Mouse (Mus musculus) myocyte (in vitro differentiated cells): ENCODE data around the gene Rxra. TPM values are rescaled to one million over a fixed set of nuclear protein-coding genes. Genes with fewer than 3 reads are reported as not detected.

Source experiments
- H3K27me3 ChIP-seq: one replicate; pipeline ENCODE4 v1.6.1; 2011; ENCODE audit not compliant: control insufficient read depth, insufficient read depth, insufficient read length
- H3K36me3 ChIP-seq: one replicate; pipeline ENCODE4 v1.6.1; 2011; ENCODE audit not compliant: control insufficient read depth, insufficient read depth
- H3K4me2 ChIP-seq: one replicate; pipeline ENCODE4 v1.6.1; 2011; ENCODE audit warnings: low read depth, control low read depth
- H3K4me3 ChIP-seq: one replicate; pipeline ENCODE4 v1.5.1; 2011; ENCODE audit warnings: mild to moderate bottlenecking, control low read depth, moderate library complexity
- H3K79me2 ChIP-seq: one replicate; pipeline ENCODE4 v1.6.1; 2011; ENCODE audit not compliant: control insufficient read depth, insufficient read depth
- H3ac ChIP-seq: one replicate; pipeline ENCODE4 v1.6.1; 2011; ENCODE audit not compliant: control insufficient read depth, insufficient read length
- CEBPB ChIP-seq: IDR thresholded peaks from 2 replicates; pipeline ENCODE4 v1.6.1; 2011; ENCODE audit warnings: mild to moderate bottlenecking, moderate library complexity; ENCODE audit not compliant: poor library complexity, insufficient read depth, severe bottlenecking
- E2F4 ChIP-seq: IDR thresholded peaks from one replicate; pipeline ENCODE4 v1.6.1; 2011; ENCODE audit warnings: mild to moderate bottlenecking, control low read depth, moderate library complexity; ENCODE audit not compliant: insufficient read depth
- MAX ChIP-seq: IDR thresholded peaks from one replicate; pipeline ENCODE4 v1.6.1; 2011; ENCODE audit warnings: low read depth, mild to moderate bottlenecking, control low read depth
- MYOD1 ChIP-seq, 3 experiments: IDR thresholded peaks; one replicate each; pipeline ENCODE4 v1.6.1; 2011; ENCODE audit warnings: control low read depth in 2 of 3, low read depth in 2 of 3, mild to moderate bottlenecking in 2 of 3, moderate library complexity in 1 of 3; ENCODE audit not compliant: insufficient read length in 2 of 3, control insufficient read depth in 1 of 3
- MYOG ChIP-seq, 3 experiments: IDR thresholded peaks; one replicate each; pipeline ENCODE4 v1.6.1; 2011; ENCODE audit warnings: control low read depth in 2 of 3, low read depth in 2 of 3, mild to moderate bottlenecking in 2 of 3; ENCODE audit not compliant: insufficient read length in 2 of 3, control insufficient read depth in 1 of 3, insufficient read depth in 1 of 3
- POLR2A ChIP-seq: IDR thresholded peaks from one replicate; pipeline ENCODE4 v1.6.1; 2011; ENCODE audit warnings: low read depth, mild to moderate bottlenecking, control low read depth, moderate library complexity; ENCODE audit not compliant: insufficient read length
- POLR2AphosphoS2 ChIP-seq: IDR thresholded peaks from one replicate; pipeline ENCODE4 v1.6.1; 2011; ENCODE audit warnings: low read depth, control low read depth; ENCODE audit not compliant: insufficient read length
- REST ChIP-seq: IDR thresholded peaks from one replicate; pipeline ENCODE4 v1.6.1; 2011; ENCODE audit warnings: mild to moderate bottlenecking, control low read depth, moderate library complexity; ENCODE audit not compliant: insufficient read depth, insufficient read length
- SRF ChIP-seq: IDR thresholded peaks from one replicate; pipeline ENCODE4 v1.6.1; 2011; ENCODE audit warnings: low read depth; ENCODE audit not compliant: control insufficient read depth, insufficient read length
- TCF12 ChIP-seq: IDR thresholded peaks from one replicate; pipeline ENCODE4 v1.6.1; 2011; ENCODE audit warnings: mild to moderate bottlenecking, control low read depth; ENCODE audit not compliant: poor library complexity, insufficient read depth, severe bottlenecking
- TCF3 ChIP-seq: IDR thresholded peaks from one replicate; pipeline ENCODE4 v1.6.1; 2011; ENCODE audit warnings: low read depth, control low read depth; ENCODE audit not compliant: insufficient read length
- USF1 ChIP-seq: IDR thresholded peaks from one replicate; pipeline ENCODE4 v1.6.1; 2011; ENCODE audit warnings: low read depth, mild to moderate bottlenecking, control low read depth, moderate library complexity
- polyA plus RNA-seq: library from polyadenylated mRNA; unstranded; fragments of >200 nt; fragmentation: generic; extraction: Trizol; gene quantifications from one replicate; pipeline ENCODE4 v1.2.1, GENCODE M21; 2012; ENCODE audit warnings: missing spikeins

Rxra gene
- polyA plus RNA-seq, 1 experiment: 22.0 TPM

DNA sequence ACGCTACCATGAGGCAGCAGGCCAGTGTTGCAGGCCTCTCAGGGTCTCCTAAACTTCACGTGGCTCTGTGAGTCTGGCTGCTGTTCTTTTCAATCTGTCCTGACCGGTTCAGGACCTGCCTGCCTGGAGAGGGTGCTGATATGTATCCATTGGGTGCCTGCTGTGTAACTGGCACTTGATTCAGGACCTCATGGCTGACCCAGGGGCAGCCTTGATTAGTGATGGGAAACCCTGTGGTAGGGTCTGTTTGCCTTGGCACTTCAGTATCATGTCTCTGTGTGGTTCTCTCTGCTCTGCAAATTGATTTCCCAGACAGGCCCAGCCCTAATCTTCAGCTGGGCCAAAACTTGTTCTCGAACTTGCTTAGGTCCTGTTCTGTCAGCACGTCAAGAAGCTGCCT, 5.9 kb downstream of the Rxra start:
- Histone ChIP-seq H3K4me3 (no peak overlapping the region), H3K4me2 (no peak overlapping the region), H3ac (no peak overlapping the region), H3K79me2 (peaks cover 56% of the 10 kb centered on the region), H3K36me3 (no peaks in the 10 kb centered on the region), H3K27me3 (no peaks in the 10 kb centered on the region)
- TF ChIP-seq REST: no peak
- TF ChIP-seq SRF: no peak
- TF ChIP-seq MYOD1 (IDR thresholded peaks at IDR 0.05; ENCODE audit: control insufficient read depth in 1 of 3, insufficient read length in 2 of 3, low read depth in 2 of 3): no peak
- TF ChIP-seq TCF12: no peak
- TF ChIP-seq POLR2AphosphoS2: no peak
- no peak for TF ChIP-seq TCF3
- TF ChIP-seq E2F4: no peak
- TF ChIP-seq USF1: no peak

DNA sequence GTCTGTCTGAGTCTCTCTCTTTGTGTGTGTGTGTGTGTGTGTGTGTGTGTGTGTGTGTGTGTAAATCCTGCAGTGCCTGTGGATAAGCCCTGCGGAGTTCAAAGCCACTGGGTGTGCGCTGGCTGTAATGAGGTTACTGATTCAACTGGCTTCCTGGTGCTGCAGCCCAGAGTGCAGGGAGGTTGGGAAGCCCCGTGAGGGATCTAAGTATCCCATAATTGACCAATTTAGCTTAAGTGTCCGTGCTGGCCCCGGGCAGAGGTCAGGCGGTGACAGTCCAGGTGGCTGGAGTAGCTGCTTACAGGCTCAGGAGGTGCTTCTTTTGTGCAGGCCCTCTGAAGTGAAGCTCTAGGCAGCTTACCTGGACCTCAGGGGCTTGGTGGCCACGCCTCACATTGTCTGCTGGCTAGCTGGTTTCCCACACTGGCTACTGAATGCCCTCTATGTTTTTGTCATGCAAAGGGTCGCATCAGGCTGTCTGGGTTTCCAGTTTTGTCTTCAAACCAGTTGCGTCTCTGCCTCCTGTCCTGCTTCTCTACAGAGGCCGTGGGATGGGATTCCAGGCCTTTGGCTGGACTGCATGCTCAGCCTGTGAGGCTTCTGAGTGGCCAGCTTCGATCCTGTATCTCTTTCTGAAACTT, 7.9 kb downstream of the Rxra start:
- Histone ChIP-seq H3K36me3 (no peaks in the 10 kb centered on the region), H3K4me2 (no peak overlapping the region), H3K27me3 (no peaks in the 10 kb centered on the region), H3ac (no peak overlapping the region), H3K79me2 (peaks cover 50% of the 10 kb centered on the region), H3K4me3 (no peak overlapping the region)
- TF ChIP-seq E2F4 (no peak), MYOD1 (IDR thresholded peaks at IDR 0.05; ENCODE audit: control insufficient read depth in 1 of 3, insufficient read length in 2 of 3, low read depth in 2 of 3) (no peak), TCF3 (no peak), MAX (no peak), REST (no peak), CEBPB (no peak), MYOG (IDR thresholded peaks at IDR 0.05; ENCODE audit: control insufficient read depth in 1 of 3, insufficient read depth in 1 of 3, insufficient read length in 2 of 3, low read depth in 2 of 3) (no peak), SRF (no peak), POLR2A (no peak)

DNA sequence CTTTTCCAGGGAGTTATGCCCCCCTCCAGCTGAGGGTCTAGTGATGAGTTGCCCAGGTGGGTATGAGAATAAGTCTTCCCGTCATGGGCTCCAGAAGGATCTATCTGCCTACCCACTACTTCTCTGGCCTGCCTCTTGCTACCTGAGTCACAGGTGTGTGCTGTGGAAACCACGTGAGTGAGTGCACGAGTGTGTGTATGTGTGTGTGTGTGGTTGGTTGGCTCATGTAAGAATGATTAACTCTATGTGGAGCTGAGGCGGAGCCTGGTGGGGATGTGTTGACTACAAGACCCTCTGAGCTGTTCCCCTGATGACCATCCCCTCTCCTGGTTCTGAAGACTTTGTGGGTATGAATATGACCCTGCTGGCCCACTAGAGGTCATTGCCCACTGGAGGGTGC, 9.7 kb downstream of the Rxra start:
- H3K36me3 ChIP-seq: no peaks in the 10 kb centered on the region
- no peaks in the 10 kb centered on the region for H3K27me3 ChIP-seq
- peaks cover 56% of the 10 kb centered on the region for H3K79me2 ChIP-seq
- no peak overlapping the region for H3K4me2 ChIP-seq
- no peak overlapping the region for H3K4me3 ChIP-seq
- no peak for TF ChIP-seq E2F4
- TF ChIP-seq MYOD1 (IDR thresholded peaks at IDR 0.05; ENCODE audit: control insufficient read depth in 1 of 3, insufficient read length in 2 of 3, low read depth in 2 of 3): no peak
- no peak overlapping the region for H3ac ChIP-seq

DNA sequence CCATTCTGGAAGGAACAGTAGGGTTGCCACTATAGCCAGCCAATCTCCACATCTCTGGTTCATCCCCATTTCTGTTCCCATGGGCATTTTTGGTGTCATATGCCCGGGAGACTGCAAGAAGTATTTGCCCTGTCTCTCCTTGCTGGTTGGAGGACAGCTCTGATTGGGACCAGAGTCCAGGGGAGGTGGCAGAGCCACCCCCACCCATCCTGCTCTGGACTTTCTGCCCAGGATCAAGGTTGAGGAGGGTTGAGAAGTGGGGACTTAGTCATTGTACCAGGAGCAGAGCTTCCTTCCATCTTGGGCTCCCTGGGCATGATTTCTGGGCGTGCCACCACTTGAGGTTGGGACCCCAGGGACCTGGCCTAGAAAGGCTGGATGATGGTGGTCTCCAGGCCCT, 10.1 kb downstream of the Rxra start:
- no peak overlapping the region for H3K4me2 ChIP-seq
- peaks cover 51% of the 10 kb centered on the region for H3K79me2 ChIP-seq
- no peaks in the 10 kb centered on the region for H3K27me3 ChIP-seq
- no peaks in the 10 kb centered on the region for H3K36me3 ChIP-seq
- no peak overlapping the region for H3ac ChIP-seq
- TF ChIP-seq USF1 (no peak), MYOG (IDR thresholded peaks at IDR 0.05; ENCODE audit: control insufficient read depth in 1 of 3, insufficient read depth in 1 of 3, insufficient read length in 2 of 3, low read depth in 2 of 3) (no peak), POLR2AphosphoS2 (no peak), POLR2A (no peak), REST (no peak), E2F4 (no peak), MYOD1 (IDR thresholded peaks at IDR 0.05; ENCODE audit: control insufficient read depth in 1 of 3, insufficient read length in 2 of 3, low read depth in 2 of 3) (no peak), SRF (no peak), CEBPB (no peak), TCF12 (no peak), TCF3 (no peak), MAX (no peak)
- no peak overlapping the region for H3K4me3 ChIP-seq

DNA sequence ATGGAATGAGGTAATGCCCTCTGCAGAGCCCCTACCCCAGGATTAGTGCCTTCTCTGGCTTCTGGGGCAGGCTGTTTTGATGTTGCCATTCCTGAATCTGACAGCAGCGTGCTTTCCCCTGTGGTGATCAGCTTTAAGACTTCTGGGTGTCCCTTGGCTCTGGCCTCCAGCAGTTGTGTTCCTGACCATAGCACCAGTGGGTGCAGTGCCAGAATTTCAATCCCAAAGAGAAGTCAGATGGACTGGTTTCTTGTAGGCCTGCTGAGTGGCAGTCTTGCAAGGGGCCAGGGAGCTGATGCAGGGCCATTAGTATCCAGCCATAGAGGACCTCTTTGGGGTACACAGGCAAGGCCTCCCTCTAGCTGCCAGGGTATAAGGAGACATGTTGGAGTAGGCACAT, 10.8 kb downstream of the Rxra start:
- Histone ChIP-seq H3K27me3 (no peaks in the 10 kb centered on the region), H3K79me2 (peaks cover 44% of the 10 kb centered on the region), H3K36me3 (no peaks in the 10 kb centered on the region), H3K4me3 (no peak overlapping the region), H3K4me2 (no peak overlapping the region), H3ac (no peak overlapping the region)
- no peak for TF ChIP-seq SRF
- TF ChIP-seq USF1: no peak
- no peak for TF ChIP-seq E2F4

DNA sequence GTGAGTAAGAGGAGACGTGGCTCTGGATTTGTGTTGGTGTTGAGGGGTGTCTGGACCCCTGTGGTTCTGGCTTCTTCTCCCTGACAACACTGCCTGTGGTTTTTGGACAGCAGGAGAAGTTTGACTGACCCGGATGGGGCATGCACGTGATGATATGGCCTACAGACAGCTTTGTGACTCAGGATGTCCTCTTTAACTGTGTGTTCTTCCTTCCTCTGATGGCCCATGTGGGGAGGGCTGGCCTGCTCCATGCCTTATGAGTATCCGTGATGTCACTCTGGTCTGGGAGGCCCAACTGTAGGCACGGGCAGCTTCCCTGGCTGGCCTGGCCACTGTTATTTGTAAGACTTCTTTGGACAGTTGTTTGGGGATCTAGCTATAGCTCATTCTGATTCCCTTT, 11.7 kb downstream of the Rxra start:
- no peak overlapping the region for H3ac ChIP-seq
- no peak overlapping the region for H3K4me2 ChIP-seq
- no peak overlapping the region for H3K4me3 ChIP-seq
- TF ChIP-seq REST (no peak), CEBPB (no peak), MYOG (IDR thresholded peaks at IDR 0.05; ENCODE audit: control insufficient read depth in 1 of 3, insufficient read depth in 1 of 3, insufficient read length in 2 of 3, low read depth in 2 of 3) (no peak), TCF12 (no peak), POLR2A (no peak), SRF (no peak), E2F4 (no peak), POLR2AphosphoS2 (no peak), MYOD1 (IDR thresholded peaks at IDR 0.05; ENCODE audit: control insufficient read depth in 1 of 3, insufficient read length in 2 of 3, low read depth in 2 of 3) (no peak), USF1 (no peak), TCF3 (no peak), MAX (no peak)
- no peaks in the 10 kb centered on the region for H3K27me3 ChIP-seq
- H3K79me2 ChIP-seq: peaks cover 38% of the 10 kb centered on the region
- H3K36me3 ChIP-seq: no peaks in the 10 kb centered on the region
